Mouse (Mus musculus) hindbrain, postnatal 0 days (tissue): ENCODE data around the gene Jup. TPM values are rescaled to one million over a fixed set of nuclear protein-coding genes. Genes with fewer than 3 reads are reported as not detected.

ENCODE experiments used
- ATAC-seq: fragments of 200-750 bp; cut with Nextera tagmentation; 2 replicates; pipeline ENCODE4 v1.8.0; 2017; ENCODE audit warnings: mild to moderate bottlenecking, moderate TSS enrichment, moderate library complexity
- DNase-seq: peaks from one replicate; pipeline ENCODE4 v3.0.0-alpha.2; 2015; ENCODE audit warnings: low spot score
- H3K27ac ChIP-seq: fragments of 300-500 bp; sonication (generic); 2 replicates; pipeline ENCODE4 v1.5.1; 2014; ENCODE audit warnings: mild to moderate bottlenecking
- H3K27me3 ChIP-seq: fragments of 300-500 bp; sonication (generic); 2 replicates; pipeline ENCODE4 v1.6.1; 2014; ENCODE audit warnings: low read length, mixed read lengths; ENCODE audit not compliant: insufficient read depth
- H3K36me3 ChIP-seq: fragments of 300-500 bp; sonication (generic); 2 replicates; pipeline ENCODE4 v1.6.1; 2014; ENCODE audit warnings: low read length, mixed read lengths; ENCODE audit not compliant: insufficient read depth
- H3K4me1 ChIP-seq: fragments of 300-500 bp; sonication (generic); 2 replicates; pipeline ENCODE4 v1.6.1; 2014; ENCODE audit warnings: antibody characterized with exemption, low read length, mixed read lengths; ENCODE audit not compliant: insufficient read depth
- H3K4me2 ChIP-seq: fragments of 300-500 bp; sonication (generic); 2 replicates; pipeline ENCODE4 v1.6.1; 2014; ENCODE audit warnings: low read depth, mild to moderate bottlenecking, low read length, moderate library complexity, mixed read lengths
- H3K4me3 ChIP-seq: fragments of 300-500 bp; sonication (generic); 2 replicates; pipeline ENCODE4 v1.5.1; 2014; ENCODE audit warnings: low read length
- H3K9ac ChIP-seq: fragments of 300-500 bp; sonication (generic); replicated peaks from 2 replicates; pipeline ENCODE4 v1.6.1; 2014; ENCODE audit warnings: mild to moderate bottlenecking, low read length, moderate library complexity, mixed read lengths
- H3K9me3 ChIP-seq: fragments of 300-500 bp; sonication (generic); 2 replicates; pipeline ENCODE4 v1.6.1; 2016; ENCODE audit warnings: low read length, mixed read lengths
- CTCF ChIP-seq: IDR thresholded peaks from 2 replicates; pipeline ENCODE4 v1.5.1; 2016; ENCODE audit warnings: antibody characterized with exemption, control low read depth, low read depth
- WGBS: fragments of 180-500 bp; shearing (Covaris S2); extraction: QIAGEN DNeasy Blood & Tissue Kit; methylation state at CpG from one replicate; pipeline ENCODE4 v1.1.7; 2014; 5-methylcytosine and 5-hydroxymethylcytosine counted together
- polyA plus RNA-seq: library from polyadenylated mRNA; unstranded; fragments of >200 nt; fragmentation: Nextera tagmentation; extraction: Ambion mirVana; gene quantifications from 2 replicates; pipeline ENCODE4 v1.2.1, GENCODE M21; 2015
- total RNA-seq: library from RNA; depleted of rRNA; stranded (reverse); fragments of >200 nt; gene quantifications from 2 replicates; pipeline ENCODE4 v1.2.3, GENCODE M21; 2014

Gene Jup
- total and polyA plus RNA-seq, 2 experiments from 2014 or later: 49.8 to 119 TPM

GRCm38 (mm10) chr11:100385016-100385415 is 12.5 kb downstream of the Jup start:
- Histone ChIP-seq H3K9ac (no peak overlapping the region), H3K27ac (no peak overlapping the region), H3K27me3 (no peaks in the 10 kb centered on the region), H3K36me3 (peaks cover 36% of the 10 kb centered on the region), H3K4me1 (peaks cover 4% of the 10 kb centered on the region), H3K4me3 (no peak overlapping the region), H3K9me3 (no peaks in the 10 kb centered on the region), H3K4me2 (no peak overlapping the region)
- ATAC-seq (no peak), DNase-seq (no peak)
- TF ChIP-seq CTCF: no peak
- 93% methylated on average over 3 of the region's 3 CpGs for WGBS

GRCm38 (mm10) chr11:100382682-100383081 is 14.9 kb downstream of the Jup start:
- Histone ChIP-seq H3K27me3 (no peaks in the 10 kb centered on the region), H3K9me3 (no peaks in the 10 kb centered on the region), H3K4me3 (no peak overlapping the region), H3K36me3 (peaks cover 51% of the 10 kb centered on the region), H3K4me2 (no peak overlapping the region), H3K4me1 (no peaks in the 10 kb centered on the region), H3K27ac (no peak overlapping the region), H3K9ac (no peak overlapping the region)
- ATAC-seq (no peak), DNase-seq (no peak)
- 81% methylated on average over 6 of the region's 6 CpGs for WGBS
- TF ChIP-seq CTCF: no peak

GRCm38 (mm10) chr11:100379311-100379710 is 18.3 kb downstream of the Jup start:
- Histone ChIP-seq H3K36me3 (peaks cover 68% of the 10 kb centered on the region), H3K9me3 (no peaks in the 10 kb centered on the region), H3K9ac (no peak overlapping the region), H3K4me2 (no peak overlapping the region), H3K27ac (no peak overlapping the region), H3K4me1 (no peaks in the 10 kb centered on the region), H3K4me3 (no peak overlapping the region), H3K27me3 (no peaks in the 10 kb centered on the region)
- DNase-seq (no peak), ATAC-seq (no peak)
- WGBS: 96% methylated on average over 4 of the region's 4 CpGs
- TF ChIP-seq CTCF: no peak

- no peak for ATAC-seq
- Histone ChIP-seq H3K4me2 (no peak overlapping the region), H3K9me3 (no peaks in the 10 kb centered on the region), H3K27me3 (no peaks in the 10 kb centered on the region), H3K4me1 (no peaks in the 10 kb centered on the region), H3K36me3 (peaks cover 75% of the 10 kb centered on the region), H3K27ac (no peak overlapping the region), H3K4me3 (no peak overlapping the region), H3K9ac (no peak overlapping the region)
- TF ChIP-seq CTCF: no peak
- 92% methylated on average over 5 of the region's 5 CpGs for WGBS
- DNase-seq: no peak
Observed at GRCm38 (mm10) chr11:100378446-100378845, 19.1 kb downstream of the Jup start.

GRCm38 (mm10) chr11:100377989-100378388 is 19.6 kb downstream of the Jup start:
- H3K36me3 ChIP-seq: peaks cover 74% of the 10 kb centered on the region
- H3K9me3 ChIP-seq: no peaks in the 10 kb centered on the region
- TF ChIP-seq CTCF: no peak
- 95% methylated on average over 14 of the region's 14 CpGs for WGBS
- no peaks in the 10 kb centered on the region for H3K27me3 ChIP-seq
- ATAC-seq (no peak), DNase-seq (no peak)
- H3K27ac ChIP-seq: no peak overlapping the region
- no peak overlapping the region for H3K4me2 ChIP-seq
- no peaks in the 10 kb centered on the region for H3K4me1 ChIP-seq
- H3K4me3 ChIP-seq: no peak overlapping the region
- H3K9ac ChIP-seq: no peak overlapping the region

GRCm38 (mm10) chr11:100376746-100377389 is 20.7 kb downstream of the Jup start:
- WGBS: 88% methylated on average over 21 of the region's 21 CpGs

GRCm38 (mm10) chr11:100376005-100376404 is 21.6 kb downstream of the Jup start:
- no peak for TF ChIP-seq CTCF
- H3K27ac ChIP-seq: no peak overlapping the region
- no peaks in the 10 kb centered on the region for H3K27me3 ChIP-seq
- peaks cover 67% of the 10 kb centered on the region for H3K36me3 ChIP-seq
- H3K4me2 ChIP-seq: no peak overlapping the region
- H3K4me1 ChIP-seq: no peaks in the 10 kb centered on the region
- H3K9ac ChIP-seq: no peak overlapping the region
- no peak overlapping the region for H3K4me3 ChIP-seq
- ATAC-seq: no peak
- no peak for DNase-seq
- no peaks in the 10 kb centered on the region for H3K9me3 ChIP-seq
- 75% methylated on average over 4 of the region's 4 CpGs for WGBS

More at GRCm38 (mm10) chr11:100376746-100377389, 20.7 kb downstream of the Jup start:
- no peak overlapping the region for H3K9ac ChIP-seq
- H3K36me3 ChIP-seq: peaks cover 67% of the 10 kb centered on the region
- DNase-seq (no peak), ATAC-seq (no peak)
- H3K4me2 ChIP-seq: no peak overlapping the region
- H3K4me1 ChIP-seq: no peaks in the 10 kb centered on the region
- H3K4me3 ChIP-seq: no peak overlapping the region
- H3K27ac ChIP-seq: no peak overlapping the region
- TF ChIP-seq CTCF: no peak
- no peaks in the 10 kb centered on the region for H3K27me3 ChIP-seq
- H3K9me3 ChIP-seq: no peaks in the 10 kb centered on the region
